Mouse (Mus musculus) spleen, embryonic (tissue): ENCODE results near the gene Bag1.
"Not testable (repeated sequence)": the region's sequence is repeated elsewhere in the genome, so short reads cannot be mapped to it uniquely, and the experiment has no call there.

Source experiments
- CTCF ChIA-PET: fragments of 350-600 bp; sonication (Branson Sonifier 250); formaldehyde crosslinking; loops from one replicate; lab custom pipeline; 2022; lab: Charles Lee

The Bag1 gene

DNA sequence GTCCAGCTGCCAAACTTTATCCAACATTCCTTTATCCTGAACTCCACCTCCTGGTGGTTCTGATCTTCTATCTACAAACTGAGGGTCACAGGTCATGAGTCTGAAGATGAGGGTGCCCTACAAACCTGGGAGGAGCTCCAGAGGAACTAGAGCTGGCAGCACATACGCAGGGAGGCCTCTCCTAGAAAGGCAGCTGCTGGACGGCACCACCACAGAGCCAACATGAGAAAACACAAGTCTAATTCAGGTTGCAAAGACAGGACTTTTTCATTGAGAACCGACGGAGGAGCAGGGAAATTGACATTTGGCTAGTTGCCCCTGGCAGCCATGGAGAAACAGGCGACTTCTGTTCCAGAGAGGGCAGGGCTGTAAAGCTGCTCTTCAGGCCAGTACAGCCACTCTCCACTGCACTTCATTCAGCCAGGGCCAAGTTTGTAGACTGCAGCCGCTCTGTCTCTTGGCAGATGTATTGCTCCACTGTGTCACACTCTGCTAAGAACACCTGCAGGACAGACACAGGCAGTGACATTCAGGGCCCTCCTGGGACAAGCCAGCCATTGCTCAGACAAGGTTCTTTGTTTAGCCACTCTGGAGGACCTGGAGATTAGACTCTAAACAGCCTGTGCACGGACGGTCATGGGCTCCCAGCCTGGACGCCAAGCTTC, 11.8 kb downstream of the Bag1 start:
- CTCF ChIA-PET = no interaction called here

DNA sequence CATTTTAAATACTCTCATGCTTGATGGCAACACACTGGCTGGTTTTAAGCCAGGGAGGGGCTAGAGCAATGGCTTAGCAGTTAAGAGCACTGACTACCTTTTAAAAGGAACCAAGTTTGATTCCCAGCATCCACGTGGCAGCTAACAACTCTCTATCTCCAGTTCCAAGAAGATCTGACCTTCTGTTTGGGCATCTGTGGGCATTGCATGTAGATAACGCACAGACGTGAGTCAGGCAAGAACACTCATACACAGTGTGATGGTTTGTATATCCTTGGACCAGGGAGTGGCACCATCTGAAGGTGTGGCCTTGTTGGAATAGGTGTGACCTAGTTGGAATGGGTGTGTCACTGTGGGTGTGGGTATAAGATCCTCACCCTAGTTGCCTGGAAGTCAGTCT, 13.7 kb downstream of the Bag1 start:
- CTCF ChIA-PET = not testable (repeated sequence)

DNA sequence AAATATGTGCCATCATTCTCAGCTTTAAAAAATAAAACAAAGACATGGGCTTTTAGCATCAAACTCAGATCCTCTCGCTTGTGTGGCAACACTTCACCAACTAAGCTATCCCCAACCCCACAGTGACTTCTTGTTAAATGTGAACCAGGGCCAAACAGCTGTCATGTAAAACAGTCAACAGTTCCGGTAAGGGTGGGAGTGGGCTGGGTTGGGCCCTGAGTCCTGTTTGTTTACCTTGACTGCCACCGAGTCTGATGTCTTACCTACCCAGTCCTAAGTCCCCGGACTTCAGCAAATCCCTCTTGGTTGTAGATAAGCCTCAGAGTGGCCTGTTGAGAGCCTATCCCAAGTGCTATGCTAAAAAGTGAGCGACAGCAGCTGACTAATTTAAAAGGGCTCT, 14.4 kb downstream of the Bag1 start:
- CTCF ChIA-PET = interaction anchor here (0.6 kb wide), 1 partner anchor 71 kb away, joined by 3 read pairs; no protein-coding TSS in a partner anchor

DNA sequence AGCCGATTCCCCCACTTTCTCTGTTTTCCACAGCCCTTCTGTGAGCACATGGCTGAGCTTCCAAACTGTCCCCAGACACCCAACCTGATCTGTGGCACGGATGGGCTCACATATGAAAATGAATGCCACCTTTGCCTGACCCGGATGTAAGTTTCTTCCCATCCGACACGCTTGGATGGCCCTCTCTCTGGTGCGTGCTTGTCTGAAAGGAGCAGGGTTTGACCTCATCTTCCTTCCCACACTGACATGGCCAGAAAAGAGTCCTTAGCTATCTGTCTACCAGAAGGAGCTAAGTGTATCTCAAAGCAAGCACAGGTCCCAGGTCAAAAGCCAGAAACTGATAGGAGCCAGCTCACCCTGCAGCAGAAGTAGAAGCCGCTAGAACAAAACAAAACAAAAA, 19.0 kb downstream of the Bag1 start:
- CTCF ChIA-PET = interaction anchor here (0.5 kb wide), 1 partner anchor 44 kb away, joined by 3 read pairs; no protein-coding TSS in a partner anchor

DNA sequence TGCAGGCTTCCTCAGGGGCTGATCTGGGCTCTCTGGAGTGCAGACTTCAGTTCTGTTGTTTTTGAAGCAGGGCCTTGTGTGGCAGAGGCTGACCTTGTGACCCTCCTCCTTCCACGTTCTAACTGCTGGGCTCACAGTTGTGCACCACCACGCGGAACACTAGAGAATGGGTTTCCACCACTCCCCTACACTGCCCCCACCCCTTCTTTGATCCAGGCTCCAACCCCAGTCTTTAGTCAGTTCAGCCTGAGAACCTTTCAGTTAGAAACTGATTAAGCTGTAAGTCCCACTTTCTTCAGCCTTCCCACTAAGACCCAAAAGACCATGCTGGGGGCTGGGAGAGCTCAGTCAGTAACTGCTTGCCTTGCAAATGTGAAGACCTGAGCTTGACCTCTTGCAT, 22.5 kb downstream of the Bag1 start:
- CTCF ChIA-PET = no interaction called here

DNA sequence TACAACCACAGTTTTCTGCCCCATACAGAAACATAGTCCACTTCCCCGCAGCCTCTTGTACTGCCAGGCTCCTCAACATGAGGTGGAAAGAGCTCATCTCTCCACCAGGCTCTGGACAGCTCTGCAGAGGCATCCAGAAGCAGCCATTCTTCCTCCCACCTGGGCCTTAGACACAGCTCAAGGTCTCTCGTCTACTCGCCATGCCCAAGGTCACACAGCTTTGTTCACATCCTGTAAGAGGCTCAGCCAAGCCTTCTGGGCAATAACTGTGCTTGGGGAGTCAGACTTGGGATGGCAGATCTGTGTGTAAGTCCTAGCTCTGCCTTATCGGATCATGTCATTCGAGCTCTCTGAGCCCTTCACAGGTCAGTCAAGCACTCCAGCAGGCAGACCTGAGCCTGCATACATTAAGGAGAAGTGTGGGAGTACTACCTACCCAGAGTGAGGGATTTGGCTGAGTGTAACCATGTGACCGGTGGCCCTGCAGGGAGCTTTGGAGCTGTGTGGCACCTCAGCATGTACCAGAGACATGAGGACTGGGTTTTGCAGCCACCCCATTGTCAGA, 24.9 kb downstream of the Bag1 start:
- CTCF ChIA-PET = no interaction called here

DNA sequence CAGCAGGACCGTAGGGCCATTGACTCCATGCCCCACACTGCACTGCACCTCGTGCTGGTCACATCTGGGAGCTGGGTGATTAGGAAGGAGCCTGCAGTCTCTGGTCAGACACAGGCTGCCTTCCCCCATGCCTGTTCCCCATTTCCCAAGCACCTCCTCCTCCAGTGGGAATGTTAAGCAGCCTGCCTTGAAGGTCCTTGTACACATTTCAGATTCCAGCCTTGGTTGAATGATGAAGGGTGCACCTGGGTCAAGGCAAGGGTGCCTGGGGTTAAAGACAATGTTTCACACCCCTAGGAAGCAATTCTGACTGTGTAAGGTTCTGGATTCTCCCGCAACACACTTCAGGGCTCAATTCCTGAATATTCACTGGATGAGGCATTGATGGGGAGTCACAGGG, 26.8 kb downstream of the Bag1 start:
- CTCF ChIA-PET = no interaction called here

DNA sequence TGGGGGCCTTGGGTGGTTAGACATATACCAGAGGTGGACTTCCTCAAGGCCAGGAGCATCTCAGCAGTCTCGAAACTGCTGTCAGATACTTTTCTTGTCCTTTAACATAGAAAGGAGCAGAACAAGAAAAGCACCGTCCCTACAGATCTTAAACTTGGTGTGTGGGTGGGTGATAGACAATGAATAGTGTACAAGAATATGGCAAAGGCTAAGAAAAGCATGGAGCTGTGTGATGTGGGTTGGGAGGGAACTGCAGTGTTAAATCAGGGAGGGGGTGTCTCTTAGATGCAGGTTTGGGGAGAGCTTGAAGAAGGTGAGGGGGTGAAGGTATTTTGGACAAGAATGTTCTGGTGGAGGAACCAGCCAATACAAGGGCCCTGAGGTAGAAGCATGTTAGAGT, 27.5 kb downstream of the Bag1 start:
- CTCF ChIA-PET = no interaction called here

DNA sequence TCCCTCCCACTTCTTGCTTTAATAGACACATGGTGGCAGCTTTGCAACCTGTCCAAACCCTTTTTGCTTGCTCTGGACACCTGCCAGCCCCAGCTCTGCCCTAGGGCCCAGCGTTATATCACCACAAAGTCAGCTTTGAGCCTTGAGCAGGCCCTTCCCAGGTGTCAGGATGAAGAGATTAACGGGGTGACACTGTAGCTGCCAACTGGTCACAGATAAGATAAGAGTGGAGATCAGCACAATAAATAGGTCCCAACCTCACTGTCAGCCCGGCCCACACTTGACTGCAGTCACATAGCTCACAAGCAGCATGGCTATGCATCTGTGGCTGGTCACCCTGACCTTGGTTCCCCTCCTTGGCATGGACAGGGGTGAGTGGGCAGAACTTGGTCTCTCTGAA, 28.3 kb downstream of the Bag1 start, which contains the start of gene Spink4:
Gene Spink4 (plus strand): TSS at position 268 of the 400 bp plus-strand sequence.
- CTCF ChIA-PET = no interaction called here

DNA sequence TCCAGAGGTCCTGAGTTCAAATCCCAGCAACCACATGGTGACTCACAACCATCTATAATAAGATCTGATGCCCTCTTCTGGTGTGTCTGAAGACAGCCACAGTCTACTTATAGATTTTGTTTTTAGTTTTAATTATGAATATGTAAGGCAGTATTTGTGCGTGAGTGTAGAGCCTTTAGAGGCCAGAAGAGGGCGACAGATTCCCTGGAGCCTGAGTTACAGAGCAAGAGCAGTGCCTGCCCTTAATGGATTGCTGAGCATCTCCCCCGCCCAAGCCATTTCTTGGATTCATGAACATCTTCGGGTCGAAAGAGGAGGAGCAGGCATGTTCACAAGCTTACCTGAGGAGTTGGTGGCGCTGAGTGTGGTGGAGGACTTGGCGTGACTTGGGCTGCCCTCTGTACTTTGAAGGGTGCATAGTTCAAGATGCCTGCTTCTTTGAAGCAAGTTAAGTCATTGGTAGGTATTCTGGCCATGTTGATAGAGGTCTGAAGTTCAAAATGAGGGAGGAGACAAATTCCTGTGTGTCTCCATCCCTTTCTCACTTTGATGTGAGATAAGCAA, 31.4 kb downstream of the Bag1 start:
- CTCF ChIA-PET = no interaction called here

DNA sequence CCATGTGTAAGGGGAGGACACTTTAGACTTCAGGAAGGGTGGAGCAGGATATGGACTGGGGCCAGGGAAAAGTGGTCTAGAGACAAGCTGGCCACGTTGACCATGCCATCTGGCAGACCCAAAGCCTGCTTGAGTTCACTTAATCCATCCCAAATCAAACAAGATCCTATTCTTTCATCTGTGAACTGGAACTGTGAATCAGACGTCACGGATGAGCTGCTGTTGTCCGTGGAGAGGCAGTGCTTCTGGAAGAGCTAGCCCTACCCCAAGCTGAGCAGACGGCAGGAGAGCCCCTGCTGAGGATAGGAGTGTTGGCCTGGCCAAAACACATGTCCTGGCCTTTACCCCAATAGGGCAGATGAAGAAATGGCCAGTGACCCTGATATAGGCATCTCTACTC, 32.1 kb downstream of the Bag1 start:
- CTCF ChIA-PET = interaction anchor here (0.7 kb wide), 1 partner anchor 115 kb away, joined by 4 read pairs; no protein-coding TSS in a partner anchor

DNA sequence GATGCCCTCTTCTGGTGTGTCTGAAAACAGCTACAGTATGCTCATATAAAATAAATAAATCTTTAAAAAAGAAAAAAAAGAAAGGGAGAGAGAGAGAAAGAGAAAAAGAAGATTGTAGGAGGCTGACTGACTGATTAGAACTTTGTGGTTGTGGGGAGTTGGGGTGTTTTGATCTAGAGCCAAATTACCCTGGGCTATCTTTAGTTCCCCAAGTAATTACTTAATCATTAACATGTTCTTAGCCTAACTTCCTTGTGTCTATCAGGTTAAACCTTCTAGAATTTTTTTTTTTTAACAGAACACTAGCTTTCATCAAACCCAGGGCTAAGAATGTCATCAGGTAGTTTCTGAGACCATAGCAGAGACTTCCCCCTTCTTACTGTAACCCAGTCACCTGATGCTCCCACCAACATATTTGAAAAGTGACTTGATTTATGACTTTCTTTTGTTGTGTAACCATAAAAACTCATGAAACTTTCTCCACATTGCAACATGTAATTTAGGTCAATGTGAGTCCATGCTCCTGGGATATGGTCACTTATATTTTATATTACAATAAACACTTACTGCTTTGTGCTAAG, 33.7 kb downstream of the Bag1 start:
- CTCF ChIA-PET = no interaction called here

DNA sequence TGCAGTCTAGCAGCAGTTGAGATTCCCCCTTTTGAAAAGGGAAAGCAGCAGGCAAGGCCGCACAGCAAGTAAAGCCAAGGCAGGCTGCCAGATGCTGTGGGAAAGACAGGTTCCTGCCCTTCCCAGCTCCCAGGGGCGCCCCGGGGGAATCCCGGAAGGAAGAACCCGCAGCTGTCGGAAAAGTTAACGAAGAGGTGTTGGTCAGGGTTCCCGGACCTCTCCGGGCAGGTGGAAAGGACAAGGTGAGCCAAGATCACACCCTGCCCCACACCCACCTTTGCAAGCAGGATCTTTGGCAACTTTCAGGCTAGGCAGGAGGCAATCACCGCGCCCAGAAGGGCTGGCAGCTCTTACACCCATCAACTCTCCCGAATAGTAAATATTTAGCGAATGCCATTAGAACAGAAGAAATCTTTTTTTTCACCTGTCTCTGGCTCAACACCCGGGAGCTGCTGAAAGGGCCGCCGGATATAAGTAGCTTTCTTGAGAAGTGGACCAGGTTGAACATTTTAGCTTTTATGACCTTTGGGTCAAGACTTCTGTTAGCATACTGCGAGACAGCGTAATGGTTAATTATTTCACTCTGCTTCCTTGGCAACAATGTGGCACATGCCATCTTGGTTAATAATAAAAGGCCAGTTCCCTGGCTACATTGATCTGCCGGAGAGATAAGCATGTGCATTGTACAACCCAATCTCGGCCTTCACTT, 39.7 kb downstream of the Bag1 start:
- CTCF ChIA-PET = no interaction called here

DNA sequence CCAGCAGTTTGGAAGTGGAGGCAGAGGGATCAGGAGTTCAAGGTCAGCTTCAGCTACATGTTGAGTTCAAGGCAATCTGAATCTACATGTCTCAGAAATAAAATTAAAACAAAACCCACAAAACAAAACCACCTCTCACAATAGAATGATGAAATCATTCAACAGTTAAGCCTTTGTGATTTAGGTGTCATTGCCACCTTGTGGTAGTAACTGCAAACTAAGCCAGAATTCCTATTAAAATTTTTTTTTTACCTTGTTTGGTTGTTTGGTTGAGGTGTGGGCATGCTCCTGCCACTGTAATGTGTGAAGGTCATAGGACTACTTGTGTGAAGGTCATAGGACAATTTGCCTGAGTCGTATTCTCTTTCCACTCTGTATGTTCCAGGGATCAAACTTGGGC, 41.8 kb downstream of the Bag1 start:
- CTCF ChIA-PET = interaction anchor here (0.7 to 2.3 kb wide), 3 partner anchors 70 to 136 kb away, joined by 3 to 8 read pairs (median 3); no protein-coding TSS in a partner anchor

DNA sequence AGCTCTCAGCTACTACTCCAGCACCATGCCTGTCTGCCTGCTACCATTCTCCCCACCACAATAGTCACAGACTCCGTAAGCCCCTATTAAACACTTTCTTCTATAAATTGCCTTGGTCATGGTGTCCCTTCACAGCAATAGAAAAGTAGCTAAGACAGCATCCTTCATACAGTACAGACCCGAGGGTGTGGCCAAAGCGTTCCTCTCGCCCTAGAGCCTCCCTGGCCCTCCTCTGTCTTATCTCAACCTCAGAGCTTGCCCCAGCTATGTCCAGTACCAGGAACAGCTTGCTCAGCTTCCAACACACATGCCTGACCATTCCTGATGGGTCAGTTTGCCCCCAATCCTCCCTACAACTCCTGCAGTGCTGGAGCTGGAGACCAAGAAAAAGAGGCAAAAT, 47.5 kb downstream of the Bag1 start:
- CTCF ChIA-PET = no interaction called here

DNA sequence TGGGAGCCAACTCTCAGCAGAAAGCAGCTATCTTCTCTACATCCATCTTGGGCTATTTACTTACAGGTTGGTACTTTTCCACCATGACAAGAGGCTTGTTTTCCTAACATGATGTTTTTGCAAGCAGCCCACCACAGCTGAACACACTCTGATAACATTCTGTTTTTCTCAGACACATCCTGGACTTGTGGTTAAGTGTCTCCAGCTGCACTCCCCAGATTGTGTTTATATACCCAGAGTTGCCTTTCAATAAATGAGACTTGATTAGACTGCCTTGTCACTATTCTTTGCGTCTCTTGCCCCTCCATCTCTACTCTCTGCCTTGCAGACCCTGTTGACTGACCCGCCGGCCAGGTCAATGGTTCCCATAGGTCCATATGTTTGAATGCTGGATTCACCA, 48.0 kb downstream of the Bag1 start:
- CTCF ChIA-PET = no interaction called here

DNA sequence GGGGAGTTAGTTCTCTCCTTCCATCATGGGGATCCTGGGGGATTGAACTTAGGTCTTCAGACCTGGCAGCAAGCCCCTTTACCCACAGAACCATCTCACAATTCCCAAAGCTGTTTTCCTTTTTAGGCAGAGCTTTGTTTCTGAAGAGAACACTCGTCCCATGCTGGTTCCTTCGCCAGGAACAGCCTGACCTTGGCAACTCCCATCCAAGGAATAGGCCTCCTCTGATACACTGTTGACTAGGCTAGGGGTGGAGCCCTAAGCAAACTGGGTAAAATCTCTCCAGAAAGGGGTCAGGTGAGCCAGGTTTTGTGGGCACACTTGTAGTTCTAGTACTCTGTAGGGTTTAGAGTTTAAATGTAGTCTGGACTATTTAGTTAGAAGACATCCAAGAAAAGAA, 48.8 kb downstream of the Bag1 start:
- CTCF ChIA-PET = no interaction called here

DNA sequence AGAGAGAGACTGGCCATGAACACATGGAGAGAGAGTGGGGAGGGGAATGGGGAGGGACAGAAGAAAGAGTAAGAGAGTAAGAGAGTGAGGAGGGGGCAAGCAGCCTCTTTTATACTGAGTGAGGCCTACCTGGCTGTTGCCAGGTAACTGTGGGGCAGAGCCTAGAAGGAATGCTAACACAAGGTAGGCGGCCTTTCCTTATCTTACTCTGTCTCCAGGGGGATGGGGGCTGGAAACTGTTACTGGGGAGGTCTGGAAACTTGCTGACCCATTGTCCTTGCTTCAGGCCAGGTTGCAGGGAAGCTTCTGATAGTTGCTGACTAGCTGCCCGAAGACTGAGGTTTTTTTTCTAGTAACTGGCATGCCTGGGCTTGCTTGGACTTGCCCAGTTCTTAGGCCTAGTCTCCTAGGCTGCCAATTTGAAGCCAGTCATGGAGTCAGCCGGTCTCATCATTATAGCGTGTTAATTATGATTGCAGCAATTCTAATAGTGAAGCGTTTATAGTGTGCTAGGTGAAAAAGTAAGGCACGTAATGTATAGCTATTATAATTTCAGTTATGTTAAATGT, 49.5 kb downstream of the Bag1 start:
- CTCF ChIA-PET = no interaction called here

DNA sequence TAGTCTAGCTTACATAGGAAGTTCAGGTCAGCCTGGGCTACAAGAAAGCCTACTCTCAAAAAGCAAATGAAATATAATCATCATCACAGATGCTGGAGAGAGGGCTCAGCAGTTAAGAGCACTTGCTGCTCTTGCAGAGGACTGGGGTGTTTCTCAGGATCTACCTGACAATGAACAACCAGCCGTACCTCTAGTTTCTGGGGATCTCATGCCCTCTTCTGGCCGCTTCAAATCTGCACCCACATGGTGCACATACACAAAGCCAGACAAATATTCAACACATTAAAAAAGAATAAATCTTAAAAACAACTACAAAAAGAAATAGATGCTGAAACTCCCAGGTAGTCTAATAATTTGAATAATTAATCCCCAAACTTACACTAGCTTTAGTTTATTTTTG, 52.4 kb downstream of the Bag1 start:
- CTCF ChIA-PET = no interaction called here

DNA sequence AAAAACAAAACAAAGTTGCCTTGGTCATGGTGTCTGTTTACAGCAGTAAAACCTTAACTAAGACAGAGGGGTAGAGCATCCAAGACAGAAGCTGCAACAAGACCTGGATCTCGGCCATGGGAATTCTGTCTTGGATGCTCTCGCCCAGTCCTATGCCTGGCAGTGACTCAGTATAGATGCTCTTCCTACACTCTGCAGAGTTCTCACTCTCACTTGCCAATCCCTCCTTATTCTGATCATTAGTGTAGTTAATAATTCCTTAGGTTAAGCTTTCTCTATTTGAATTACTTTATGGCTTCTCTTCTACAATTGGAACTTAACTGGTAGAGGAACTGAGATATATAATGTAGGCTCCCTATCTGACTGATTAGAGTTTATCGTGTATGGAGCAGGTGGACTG, 53.0 kb downstream of the Bag1 start:
- CTCF ChIA-PET = no interaction called here

DNA sequence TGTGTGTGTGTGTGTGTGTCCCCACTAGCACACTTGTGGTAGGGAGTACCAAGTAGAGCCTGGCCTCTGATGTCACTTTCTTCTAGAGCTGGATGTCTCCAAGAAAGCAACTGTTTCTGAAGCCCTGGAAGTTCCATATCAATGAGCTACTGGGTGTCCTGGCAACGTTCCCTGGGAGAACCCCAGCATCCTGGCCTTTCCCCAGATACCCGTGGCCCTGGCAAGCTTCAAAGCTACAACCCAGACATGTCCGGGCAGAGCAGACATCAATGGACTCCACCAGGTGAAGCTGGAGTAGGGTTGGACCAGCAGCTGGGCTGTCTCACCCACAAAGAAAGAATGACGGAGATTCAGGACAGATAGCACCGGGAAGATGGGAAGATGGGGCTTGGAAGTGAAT, 56.9 kb downstream of the Bag1 start:
- CTCF ChIA-PET = no interaction called here

DNA sequence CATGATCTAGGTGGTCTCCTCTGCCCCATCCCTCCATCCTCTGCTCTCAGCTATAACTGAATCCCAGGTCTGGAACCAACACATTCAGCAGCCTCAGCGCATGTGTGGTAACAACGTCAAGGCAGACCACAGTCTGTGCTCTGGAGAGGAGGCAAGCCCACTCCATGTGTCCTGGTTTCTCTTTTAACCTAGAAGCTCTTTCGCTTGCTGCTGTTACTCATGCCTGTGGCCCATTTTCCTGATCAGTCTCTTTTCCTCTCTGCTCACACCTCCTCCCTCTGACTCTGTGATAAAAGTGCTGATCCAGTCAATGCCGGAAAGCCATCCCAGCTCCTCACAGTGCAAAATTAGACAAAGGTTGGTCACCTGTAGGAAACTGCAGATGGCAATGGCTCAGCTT, 58.1 kb downstream of the Bag1 start:
- CTCF ChIA-PET = no interaction called here
